Mouse (Mus musculus) limb, embryonic 11.5 days (tissue): ENCODE results near the gene Ccno. TPM values are rescaled to one million over a fixed set of nuclear protein-coding genes. Genes with fewer than 3 reads are reported as not detected.

ENCODE experiments used
- ATAC-seq: fragments of 200-750 bp; cut with Nextera tagmentation; 2 replicates; pipeline ENCODE4 v1.8.0; 2017; ENCODE audit warnings: low read depth; ENCODE audit not compliant: insufficient number of reproducible peaks, low FRiP score, low TSS enrichment
- DNase-seq: peaks from one replicate; pipeline ENCODE4 v3.0.0-alpha.2; 2015; ENCODE audit warnings: low spot score
- H3K27ac ChIP-seq: fragments of 300-500 bp; sonication (generic); replicated peaks from 2 replicates; pipeline ENCODE4 v1.5.1; 2014; ENCODE audit warnings: low read depth, mild to moderate bottlenecking, low read length
- H3K27me3 ChIP-seq: fragments of 300-500 bp; sonication (generic); 2 replicates; pipeline ENCODE4 v1.6.1; 2014; ENCODE audit warnings: mild to moderate bottlenecking, low read length, mixed read lengths; ENCODE audit not compliant: control insufficient read depth, insufficient read depth
- H3K36me3 ChIP-seq: fragments of 300-500 bp; sonication (generic); 2 replicates; pipeline ENCODE4 v1.6.1; 2014; ENCODE audit warnings: mild to moderate bottlenecking, low read length, moderate library complexity, mixed read lengths; ENCODE audit not compliant: control insufficient read depth, insufficient read depth
- H3K4me1 ChIP-seq: fragments of 300-500 bp; sonication (generic); 2 replicates; pipeline ENCODE4 v1.6.1; 2014; ENCODE audit warnings: low read length, mixed read lengths; ENCODE audit not compliant: control insufficient read depth, insufficient read depth
- H3K4me2 ChIP-seq: fragments of 300-500 bp; sonication (generic); 2 replicates; pipeline ENCODE4 v1.6.1; 2014; ENCODE audit warnings: low read depth, mild to moderate bottlenecking, moderate library complexity; ENCODE audit not compliant: severe bottlenecking
- H3K4me3 ChIP-seq: fragments of 300-500 bp; sonication (generic); 2 replicates; pipeline ENCODE4 v1.5.1; 2014; ENCODE audit warnings: low read depth, low read length
- H3K9ac ChIP-seq: fragments of 300-500 bp; sonication (generic); 2 replicates; pipeline ENCODE4 v1.6.1; 2014; ENCODE audit warnings: mild to moderate bottlenecking, low read length
- H3K9me3 ChIP-seq: fragments of 300-500 bp; sonication (generic); 2 replicates; pipeline ENCODE4 v1.6.1; 2016; ENCODE audit warnings: low read length; ENCODE audit not compliant: control insufficient read depth
- WGBS: fragments of 180-500 bp; shearing (Covaris S2); extraction: QIAGEN DNeasy Blood & Tissue Kit; methylation state at CpG from one replicate; pipeline ENCODE4 v1.1.7; 2014; 5-methylcytosine and 5-hydroxymethylcytosine counted together
- polyA plus RNA-seq: library from polyadenylated mRNA; unstranded; fragments of >200 nt; fragmentation: Nextera tagmentation; extraction: Ambion mirVana; gene quantifications from 2 replicates; pipeline ENCODE4 v1.2.1, GENCODE M21; 2014

Gene Ccno
- polyA plus RNA-seq, 1 experiment from 2014 or later, result 0.15 TPM

DNA sequence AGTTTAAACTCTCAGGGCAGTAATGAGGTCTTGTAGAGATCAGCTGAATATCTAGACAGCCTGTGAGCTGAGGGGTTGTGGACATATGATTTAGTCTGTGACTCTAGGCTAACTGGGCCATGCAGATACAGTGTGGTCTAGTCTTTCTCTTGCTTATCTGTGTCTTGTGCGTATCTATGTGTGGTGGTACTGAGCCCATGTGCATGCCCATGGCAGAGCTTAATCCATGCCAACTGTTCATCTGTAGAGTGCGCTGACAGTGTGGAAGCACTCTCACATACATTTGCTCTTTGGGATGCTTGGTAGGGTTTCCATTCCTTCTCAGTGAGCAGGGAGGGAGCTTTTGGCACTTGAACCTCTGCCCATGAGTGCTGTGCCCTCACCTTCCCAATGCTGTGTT is 33.9 kb downstream of the Ccno start:
- WGBS, result 93% methylated on average over 2 of the region's 2 CpGs
- Histone ChIP-seq H3K9ac (no peak overlapping the region), H3K4me3 (no peak overlapping the region), H3K4me1 (no peaks in the 10 kb centered on the region), H3K27me3 (no peaks in the 10 kb centered on the region), H3K36me3 (no peaks in the 10 kb centered on the region), H3K9me3 (no peaks in the 10 kb centered on the region), H3K4me2 (no peak overlapping the region), H3K27ac (no peak overlapping the region)
- DNase-seq (no peak), ATAC-seq (no peak)

DNA sequence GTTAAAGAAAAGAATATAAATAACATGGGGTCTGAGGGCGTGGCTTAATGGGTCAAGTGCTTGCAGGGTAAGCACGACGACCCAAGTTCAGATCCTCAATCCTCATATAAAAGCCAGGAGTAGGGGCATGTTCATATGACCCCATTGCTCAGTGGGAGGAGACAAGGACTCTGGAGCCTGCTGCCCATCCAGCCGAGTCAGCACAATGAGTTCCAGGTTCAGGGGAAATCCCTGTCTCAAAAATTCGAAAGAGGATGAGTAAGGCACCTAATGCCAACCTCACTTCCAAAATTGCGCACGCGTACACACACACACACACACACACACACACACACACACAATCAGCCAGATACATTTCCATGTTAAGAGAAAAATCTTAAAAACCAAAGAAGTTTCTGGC is 34.9 kb downstream of the Ccno start:
- Histone ChIP-seq H3K36me3 (no peaks in the 10 kb centered on the region), H3K4me2 (no peak overlapping the region), H3K27ac (no peak overlapping the region), H3K9me3 (no peaks in the 10 kb centered on the region), H3K4me3 (no peak overlapping the region), H3K27me3 (no peaks in the 10 kb centered on the region), H3K9ac (no peak overlapping the region), H3K4me1 (no peaks in the 10 kb centered on the region)
- ATAC-seq (no peak), DNase-seq (no peak)
- 72% methylated on average over 8 of the region's 8 CpGs for WGBS

DNA sequence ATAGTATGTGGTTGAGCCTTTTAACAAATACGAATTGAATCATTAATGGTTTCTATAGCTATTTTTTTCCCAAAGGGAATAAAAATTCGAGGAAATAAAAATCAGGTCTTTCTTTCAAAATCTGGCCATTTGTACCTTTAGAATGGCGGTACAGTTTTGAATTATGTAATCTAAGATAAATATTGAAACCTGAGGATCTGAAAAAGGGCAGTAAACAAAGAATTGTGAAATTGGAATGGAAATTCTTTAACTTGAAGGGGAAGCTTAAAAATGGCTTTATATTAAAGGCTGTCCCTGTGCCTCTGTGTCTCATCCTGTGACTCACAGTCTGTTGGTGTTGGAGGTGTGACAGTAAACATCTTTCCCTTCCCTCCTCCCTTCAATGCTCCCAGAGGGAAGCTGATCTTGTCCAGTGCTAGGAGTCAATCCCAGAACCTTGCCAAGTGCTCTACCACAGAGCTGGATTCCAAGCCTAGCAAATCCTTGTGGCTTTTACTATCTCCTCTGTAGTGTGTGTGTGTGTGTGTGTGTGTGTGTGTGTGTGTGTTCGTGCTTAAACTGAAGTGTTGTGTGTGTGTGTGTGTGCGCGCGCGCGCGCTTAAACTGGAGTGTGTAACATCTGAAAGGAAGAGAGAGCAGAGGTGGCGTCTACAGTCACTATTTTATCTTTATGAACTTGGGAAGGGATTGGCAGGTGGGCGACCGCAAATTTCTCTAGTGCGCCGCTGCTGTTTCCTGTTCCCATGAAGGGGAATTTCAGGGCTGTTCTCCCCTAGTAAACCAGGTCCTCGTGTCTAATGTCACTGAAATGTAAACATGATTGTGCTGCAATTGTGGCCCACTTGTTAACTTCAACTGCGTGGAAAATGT is 35.9 kb downstream of the Ccno start:
- H3K36me3 ChIP-seq, result no peaks in the 10 kb centered on the region
- 76% methylated on average over 17 of the region's 17 CpGs for WGBS
- H3K4me1 ChIP-seq, result no peaks in the 10 kb centered on the region
- H3K4me2 ChIP-seq, result no peak overlapping the region
- no peak overlapping the region for H3K27ac ChIP-seq
- H3K27me3 ChIP-seq, result no peaks in the 10 kb centered on the region
- DNase-seq (no peak), ATAC-seq (no peak)
- no peaks in the 10 kb centered on the region for H3K9me3 ChIP-seq
- no peak overlapping the region for H3K9ac ChIP-seq
- H3K4me3 ChIP-seq, result no peak overlapping the region

DNA sequence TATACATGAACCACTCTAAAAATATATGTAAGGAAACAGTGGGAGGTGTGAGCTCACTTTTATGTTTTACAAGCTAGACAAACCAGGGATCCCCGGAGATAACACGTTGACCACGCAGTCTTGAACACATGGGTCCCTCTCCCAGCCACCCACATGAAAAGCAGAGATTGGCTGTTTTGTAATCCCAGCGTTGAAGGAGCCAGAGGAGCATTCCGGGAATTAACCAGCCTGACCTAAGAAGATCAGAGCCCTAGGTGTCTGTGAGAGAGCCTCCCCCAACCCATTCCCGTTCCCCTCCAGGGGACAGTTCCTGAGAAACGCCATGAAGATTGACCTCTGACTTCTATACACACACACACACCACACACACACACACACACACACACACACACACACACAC is 43.7 kb downstream of the Ccno start:
- peaks cover 6% of the 10 kb centered on the region for H3K4me1 ChIP-seq
- under 1% methylated on average over 7 of the region's 7 CpGs for WGBS
- H3K27ac ChIP-seq, result no peak overlapping the region
- peak overlapping the region; percentile 42 for H3K4me3 ChIP-seq
- peak overlapping the region; percentile 69; the same call in 1 of the 2 replicates for H3K9ac ChIP-seq
- ATAC-seq (0 out of 2 replicates have a peak, but pooled peaks have one; percentile 10), DNase-seq (peak; percentile 50)
- no peaks in the 10 kb centered on the region for H3K9me3 ChIP-seq
- H3K4me2 ChIP-seq, result peak overlapping the region; percentile 79
- H3K36me3 ChIP-seq, result no peaks in the 10 kb centered on the region
- peaks cover 16% of the 10 kb centered on the region for H3K27me3 ChIP-seq

DNA sequence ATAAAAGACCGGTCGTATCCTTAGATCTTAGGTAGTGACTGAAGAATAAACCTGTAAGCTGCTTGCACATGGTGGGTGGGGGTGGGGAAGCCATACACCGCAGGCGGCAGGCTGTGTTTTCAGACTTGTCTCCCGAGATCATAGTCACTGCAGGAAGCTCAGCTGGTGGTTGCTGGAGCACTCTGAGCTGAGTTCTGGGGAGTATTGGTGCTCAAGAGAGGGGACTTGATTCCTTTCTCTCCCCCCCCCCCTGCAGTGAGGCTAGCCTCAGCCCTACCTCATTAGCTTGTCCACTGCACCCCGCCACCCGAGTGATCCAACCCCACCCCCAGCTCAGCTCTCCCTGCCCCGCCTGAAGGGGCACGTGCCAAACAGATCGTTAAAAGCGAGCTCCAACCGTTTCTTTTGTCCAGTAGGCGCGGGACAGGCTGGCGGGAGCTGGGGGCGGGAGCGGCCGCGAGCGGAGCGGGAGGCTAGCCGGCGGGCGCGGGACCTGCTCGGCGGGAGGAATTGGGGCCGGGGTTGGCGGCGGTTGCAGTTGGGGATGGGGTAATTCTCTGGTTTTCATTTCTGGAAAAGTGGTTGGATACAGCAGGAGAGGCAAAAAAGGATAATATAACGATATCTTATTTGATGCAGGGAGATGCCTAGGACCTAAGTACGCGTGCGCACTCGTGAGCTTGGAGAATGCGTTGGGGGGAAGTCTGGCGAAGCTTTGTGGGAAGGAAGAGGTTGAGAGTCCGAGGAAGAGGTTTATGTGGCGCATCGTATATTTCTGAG is 44.4 kb downstream of the Ccno start:
- WGBS, result under 1% methylated on average over 40 of the region's 40 CpGs
- Histone ChIP-seq H3K27ac (no peak overlapping the region), H3K36me3 (no peaks in the 10 kb centered on the region), H3K4me2 (peak overlapping the region; percentile 79), H3K9me3 (no peaks in the 10 kb centered on the region), H3K4me1 (peaks cover 6% of the 10 kb centered on the region), H3K9ac (peak overlapping the region; percentile 69), H3K27me3 (peaks cover 16% of the 10 kb centered on the region), H3K4me3 (peak overlapping the region; percentile 42)
- ATAC-seq (peak; percentile 62), DNase-seq (peak; percentile 80)

DNA sequence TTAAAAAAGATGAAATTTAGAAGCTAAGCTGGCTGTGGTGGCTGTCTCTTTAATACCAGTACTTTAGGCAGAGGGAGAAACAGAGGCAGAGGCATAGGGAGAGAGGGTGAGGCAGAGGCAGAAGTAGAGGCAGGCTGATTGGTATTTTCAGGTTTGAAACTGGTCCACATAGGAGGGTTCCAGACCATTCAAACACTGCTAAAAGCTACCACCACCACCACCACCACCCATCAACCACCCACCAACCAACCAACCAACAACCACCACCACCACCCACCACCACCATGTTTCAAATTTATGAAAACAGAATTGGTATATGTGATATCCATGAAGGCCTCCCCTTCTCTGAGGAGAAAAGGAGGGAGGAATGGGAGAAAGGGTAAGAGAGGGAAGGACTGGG is 45.2 kb downstream of the Ccno start:
- no peak overlapping the region for H3K27ac ChIP-seq
- peaks cover 6% of the 10 kb centered on the region for H3K4me1 ChIP-seq
- H3K36me3 ChIP-seq, result no peaks in the 10 kb centered on the region
- no peak overlapping the region for H3K4me2 ChIP-seq
- peaks cover 16% of the 10 kb centered on the region for H3K27me3 ChIP-seq
- no peak overlapping the region for H3K9ac ChIP-seq
- no peak overlapping the region for H3K4me3 ChIP-seq
- DNase-seq (no peak), ATAC-seq (no peak)
- H3K9me3 ChIP-seq, result no peaks in the 10 kb centered on the region

DNA sequence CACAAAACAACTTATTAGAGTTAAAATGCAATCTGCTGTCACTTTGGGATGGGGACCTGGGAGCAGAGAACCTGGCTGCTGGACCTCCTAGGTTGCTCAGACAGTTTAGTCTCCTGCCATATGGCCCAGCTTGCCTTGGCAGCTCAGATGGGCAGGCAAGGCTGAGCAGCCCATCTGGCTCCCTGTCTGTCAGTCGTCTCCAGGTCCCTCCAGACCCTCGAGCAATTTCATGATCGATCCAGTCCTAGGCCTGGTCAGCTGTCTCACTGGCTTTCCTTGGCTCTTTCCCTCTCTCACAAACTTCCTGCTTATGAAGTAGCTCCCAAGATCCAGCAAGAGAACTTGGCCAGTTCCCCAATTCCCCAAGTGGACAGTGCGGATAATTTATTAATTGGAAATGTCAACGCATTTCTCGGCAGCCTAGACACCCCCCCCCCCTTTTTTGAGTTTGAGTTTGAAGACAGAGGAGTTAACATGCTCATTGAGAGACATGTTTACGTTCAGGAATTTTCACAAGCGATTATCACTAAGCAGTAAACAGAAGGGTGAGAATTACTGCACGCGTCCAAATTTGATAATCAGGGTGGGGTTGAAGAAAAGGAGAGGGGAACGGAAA is 46.8 kb downstream of the Ccno start:
- H3K4me2 ChIP-seq, result peak overlapping the region; percentile 81
- H3K9me3 ChIP-seq, result no peaks in the 10 kb centered on the region
- peaks cover 6% of the 10 kb centered on the region for H3K4me1 ChIP-seq
- H3K27ac ChIP-seq, result no peak overlapping the region
- H3K27me3 ChIP-seq, result peaks cover 16% of the 10 kb centered on the region
- H3K4me3 ChIP-seq, result peak overlapping the region; percentile 45
- DNase-seq, result peak; percentile 38
- no peaks in the 10 kb centered on the region for H3K36me3 ChIP-seq
- ATAC-seq, result no peak
- under 1% methylated on average over 11 of the region's 11 CpGs for WGBS
- no peak overlapping the region for H3K9ac ChIP-seq

DNA sequence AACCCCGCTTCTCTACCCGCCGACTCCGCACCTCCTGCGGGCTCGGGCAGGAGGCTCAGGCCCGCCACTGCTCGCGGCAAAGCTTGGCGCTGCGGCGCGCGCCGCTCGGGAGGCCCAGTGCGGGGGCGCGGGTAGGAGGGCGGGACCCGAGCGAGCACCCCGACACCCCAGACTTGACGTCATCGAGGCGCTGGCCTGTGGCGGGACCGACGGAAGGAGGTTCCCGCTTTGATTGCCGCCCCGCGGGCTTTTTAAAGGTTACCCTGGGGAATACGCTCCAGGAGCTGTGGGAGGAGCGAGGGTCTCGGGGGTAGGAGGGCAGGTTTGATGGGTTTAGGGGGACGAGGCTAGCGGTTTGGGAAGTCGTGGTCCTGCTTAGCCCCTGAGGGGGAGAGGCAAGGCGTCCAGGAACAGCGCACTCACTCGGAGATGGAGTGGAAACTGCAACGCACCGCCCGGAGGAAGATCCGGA is 47.4 kb downstream of the Ccno start, which contains the start of gene Cdc20b:
Cdc20b (plus strand) TSS at position 162 of the 472 bp plus-strand sequence.
- ATAC-seq (no peak), DNase-seq (peak; percentile 66)
- Histone ChIP-seq H3K4me2 (peak within 1 kb of the TSS; percentile 81), H3K9ac (peak within 1 kb of the TSS; percentile 34; the same call in 1 of the 2 replicates), H3K27me3 (peaks cover 16% of the 10 kb centered on the region), H3K9me3 (no peaks in the 10 kb centered on the region), H3K27ac (no peak within 1 kb of the TSS), H3K4me3 (peak within 1 kb of the TSS; percentile 45), H3K4me1 (peaks cover 6% of the 10 kb centered on the region), H3K36me3 (no peaks in the 10 kb centered on the region)
- WGBS, result under 1% methylated on average over 46 of the region's 46 CpGs
